Mouse (Mus musculus) E14TG2a.4 (cell line): ENCODE measurements around the gene Grm4.

Source experiments
- CTCF ChIP-seq: conservative IDR thresholded peaks from 2 replicates; pipeline ENCODE4 v1.5.1; 2014; ENCODE audit warnings: low read length
- NANOG ChIP-seq: IDR thresholded peaks from 2 replicates; pipeline ENCODE4 v1.6.1; 2014; ENCODE audit warnings: borderline replicate concordance, low read length, mixed read lengths
- POU5F1 ChIP-seq: IDR thresholded peaks from 2 replicates; pipeline ENCODE4 v1.6.1; 2014; ENCODE audit warnings: low read length, borderline replicate concordance

GRCm38 (mm10) chr17:27565163-27565941 is 44.1 kb upstream of the Grm4 start, which contains the start of gene AI413582:
- no peak for TF ChIP-seq CTCF
- no peak for TF ChIP-seq POU5F1
- TF ChIP-seq NANOG: no peak
